Mouse (Mus musculus): ENCODE measurements around the gene Pou4f1.

DNA sequence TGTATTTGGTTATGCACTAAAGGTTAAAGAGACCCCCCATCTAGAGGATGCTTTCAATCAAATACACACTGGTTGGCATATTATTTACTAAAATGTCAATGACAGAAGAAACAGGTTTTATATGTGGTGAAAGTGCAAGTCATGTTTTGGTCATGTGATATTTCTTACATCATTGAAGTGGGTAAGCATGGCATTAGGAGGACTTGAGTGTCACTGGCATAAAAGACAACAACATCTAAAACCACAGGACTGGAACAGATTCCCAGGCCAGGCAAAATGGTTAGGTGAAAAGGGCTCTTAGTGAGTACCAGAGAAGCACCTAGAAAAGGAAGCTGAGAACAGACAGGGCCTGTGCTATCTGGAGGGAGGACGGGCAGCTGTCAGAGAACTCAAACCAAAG, 43.9 kb upstream of the Pou4f1 start:
- TF ChIP-seq CTCF (IDR thresholded peaks at IDR 0.05; ENCODE audit: low read depth): no peak
- TF ChIP-seq EP300 (IDR thresholded peaks at IDR 0.05; ENCODE audit: low read depth): no peak
